Mouse (Mus musculus) heart, embryonic 14.5 days (tissue): Measurements from ENCODE around the gene Fnip1. TPM values are rescaled to one million over a fixed set of nuclear protein-coding genes. Genes with fewer than 3 reads are reported as not detected.
"Not testable (repeated sequence)": the region's sequence is repeated elsewhere in the genome, so short reads cannot be mapped to it uniquely, and the experiment has no call there.

Experiments
- ATAC-seq: fragments of 200-750 bp; cut with Nextera tagmentation; 2 replicates; pipeline ENCODE4 v1.8.0; 2017; ENCODE audit warnings: low read depth, moderate TSS enrichment; ENCODE audit not compliant: insufficient number of reproducible peaks, insufficient read depth, low FRiP score
- H3K27ac ChIP-seq, 2 experiments: fragments of 200-500 bp in 1 of 2; fragments of 300-500 bp in 1 of 2; sonication (generic) in 1 of 2; replicated peaks in 1 of 2; 2 replicates each; pipeline ENCODE4 v1.5.1; 2012 to 2014; ENCODE audit warnings: low read depth in 2 of 2, low read length in 2 of 2, control low read depth in 1 of 2, mild to moderate bottlenecking in 1 of 2, mixed read lengths in 1 of 2; ENCODE audit not compliant: control insufficient read depth in 1 of 2, insufficient read depth in 1 of 2
- H3K27me3 ChIP-seq: fragments of 300-500 bp; sonication (generic); 2 replicates; pipeline ENCODE4 v1.6.1; 2014; ENCODE audit warnings: mild to moderate bottlenecking, low read length, control low read depth; ENCODE audit not compliant: control insufficient read depth, insufficient read depth
- H3K36me3 ChIP-seq: fragments of 300-500 bp; sonication (generic); 2 replicates; pipeline ENCODE4 v1.6.1; 2014; ENCODE audit warnings: mild to moderate bottlenecking, control low read depth, low read length, mixed read lengths; ENCODE audit not compliant: control insufficient read depth, insufficient read depth
- H3K4me1 ChIP-seq, 2 experiments: fragments of 200-500 bp in 1 of 2; fragments of 300-500 bp in 1 of 2; sonication (generic) in 1 of 2; 2 replicates each; pipeline ENCODE4 v1.6.1; 2012 to 2014; ENCODE audit warnings: low read length in 2 of 2, control low read depth in 1 of 2, mixed read lengths in 1 of 2; ENCODE audit not compliant: control insufficient read depth in 2 of 2, insufficient read depth in 2 of 2
- H3K4me2 ChIP-seq: fragments of 300-500 bp; sonication (generic); 2 replicates; pipeline ENCODE4 v1.6.1; 2014; ENCODE audit warnings: mild to moderate bottlenecking, low read length
- H3K4me3 ChIP-seq, 2 experiments: fragments of 200-500 bp in 1 of 2; fragments of 300-500 bp in 1 of 2; sonication (generic) in 1 of 2; 2 replicates each; pipeline ENCODE4 v1.5.1; 2012 to 2014; ENCODE audit warnings: low read length in 2 of 2, mild to moderate bottlenecking in 2 of 2, control low read depth in 1 of 2, low read depth in 1 of 2, moderate library complexity in 1 of 2; ENCODE audit not compliant: control insufficient read depth in 1 of 2, insufficient read depth in 1 of 2
- H3K9ac ChIP-seq: fragments of 300-500 bp; sonication (generic); 2 replicates; pipeline ENCODE4 v1.6.1; 2014; ENCODE audit warnings: mild to moderate bottlenecking, low read length
- H3K9me3 ChIP-seq: fragments of 300-500 bp; sonication (generic); 2 replicates; pipeline ENCODE4 v1.6.1; 2016; ENCODE audit warnings: low read length, control low read depth; ENCODE audit not compliant: control insufficient read depth
- WGBS: fragments of 180-500 bp; shearing (Covaris S2); extraction: QIAGEN DNeasy Blood & Tissue Kit; methylation state at CpG from one replicate; pipeline ENCODE4 v1.1.7; 2014; 5-methylcytosine and 5-hydroxymethylcytosine counted together
- polyA plus RNA-seq: library from polyadenylated mRNA; unstranded; fragments of >200 nt; fragmentation: Nextera tagmentation; extraction: Ambion mirVana; gene quantifications from 2 replicates; pipeline ENCODE4 v1.2.1, GENCODE M21; 2014

Gene Fnip1
- polyA plus RNA-seq, 1 experiment from 2014 or later: 11.0 TPM

- peak overlapping the region; percentile 70 for H3K9ac ChIP-seq
- peak overlapping the region; percentile 82 to 96 for H3K4me3 ChIP-seq
- no peaks in the 10 kb centered on the region for H3K9me3 ChIP-seq
- no peaks in the 10 kb centered on the region for H3K27me3 ChIP-seq
- no peak for ATAC-seq
- peaks cover 2 to 14% of the 10 kb centered on the region in 2 experiments; a peak in 2 of 4 replicates for H3K4me1 ChIP-seq
- no peaks in the 10 kb centered on the region for H3K36me3 ChIP-seq
- peak overlapping the region; percentile 60 for H3K4me2 ChIP-seq
- WGBS: 50% methylated on average over 8 of the region's 8 CpGs
- peak overlapping the region; percentile 57 to 72; a peak in 2 of 4 replicates for H3K27ac ChIP-seq
These were observed 633 bp upstream of the Fnip1 start for GRCm38 (mm10) chr11:54437310-54437822.

- peak overlapping the region; percentile 90 for H3K9ac ChIP-seq
- peak; percentile 79 for ATAC-seq
These were observed 375 bp downstream of the Fnip1 start for GRCm38 (mm10) chr11:54438366-54438781.

GRCm38 (mm10) chr11:54438991-54439690 lies 1.1 kb downstream of the Fnip1 start:
- H3K4me3 ChIP-seq: peak overlapping the region; percentile 89 to 96; a peak in 3 of 4 replicates
- H3K36me3 ChIP-seq: no peaks in the 10 kb centered on the region
- peaks cover 2 to 23% of the 10 kb centered on the region in 2 experiments for H3K4me1 ChIP-seq
- H3K27me3 ChIP-seq: no peaks in the 10 kb centered on the region
- ATAC-seq: no peak
- H3K9me3 ChIP-seq: no peaks in the 10 kb centered on the region
- peak overlapping the region; percentile 85 for H3K4me2 ChIP-seq
- WGBS: 12% methylated on average over 11 of the region's 11 CpGs
- peak overlapping the region; percentile 90 for H3K9ac ChIP-seq
- peak overlapping the region in 1 of 2 experiments; percentile 91; a peak in 3 of 4 replicates for H3K27ac ChIP-seq

More at GRCm38 (mm10) chr11:54438366-54438781, 375 bp downstream of the Fnip1 start:
- H3K4me3 ChIP-seq: peak overlapping the region; percentile 89 to 96
- H3K36me3 ChIP-seq: no peaks in the 10 kb centered on the region
- H3K27ac ChIP-seq: peak overlapping the region; percentile 82 to 91
- WGBS: under 1% methylated on average over 47 of the region's 47 CpGs
- peak overlapping the region; percentile 85 for H3K4me2 ChIP-seq
- no peaks in the 10 kb centered on the region for H3K9me3 ChIP-seq
- H3K4me1 ChIP-seq: peaks cover 2 to 23% of the 10 kb centered on the region in 2 experiments
- H3K27me3 ChIP-seq: no peaks in the 10 kb centered on the region

DNA sequence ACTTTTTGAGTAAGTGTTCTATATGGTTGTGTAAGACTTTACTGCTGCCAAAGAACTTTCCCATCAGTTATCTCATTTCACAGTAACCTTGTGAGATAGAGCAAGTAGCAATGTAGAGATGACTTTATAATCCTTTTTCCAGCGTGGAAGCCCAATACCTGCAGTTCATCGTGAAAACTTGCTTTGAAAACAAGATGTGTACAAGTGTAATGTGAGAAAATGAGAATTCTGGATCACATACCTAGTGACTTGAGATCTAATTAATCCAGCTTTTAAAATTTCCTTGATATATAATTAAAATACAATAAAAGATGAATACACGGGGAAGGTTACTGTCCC lies 1.7 kb downstream of the Fnip1 start:
- Histone ChIP-seq H3K9ac (peak overlapping the region; percentile 90), H3K4me3 (peak overlapping the region in 1 of 2 experiments; percentile 96; a peak in 2 of 4 replicates), H3K4me1 (peaks cover 2 to 23% of the 10 kb centered on the region in 2 experiments), H3K27me3 (no peaks in the 10 kb centered on the region), H3K4me2 (peak overlapping the region; percentile 85), H3K9me3 (no peaks in the 10 kb centered on the region), H3K36me3 (no peaks in the 10 kb centered on the region), H3K27ac (no peak overlapping the region)
- WGBS: 44% methylated on average over 3 of the region's 3 CpGs
- no peak for ATAC-seq

DNA sequence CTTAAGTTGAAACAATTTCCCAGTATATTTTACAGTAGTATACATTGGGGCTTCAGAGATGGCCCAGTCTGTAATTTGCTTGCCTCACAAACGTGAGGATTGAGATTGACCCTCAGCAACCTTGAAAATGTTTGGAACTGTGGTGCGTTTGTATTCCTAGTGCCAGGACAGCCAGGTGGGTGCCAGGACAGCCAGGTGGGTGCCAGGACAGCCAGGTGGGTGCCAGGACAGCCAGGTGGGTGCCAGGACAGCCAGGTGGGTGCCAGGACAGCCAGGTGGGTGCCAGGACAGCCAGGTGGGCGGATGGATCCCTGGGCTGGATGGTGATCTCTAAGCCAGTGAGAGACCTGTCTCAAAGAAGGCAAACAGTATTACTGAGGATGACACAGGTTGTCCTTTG lies 12.8 kb downstream of the Fnip1 start:
- H3K9ac ChIP-seq, H3K4me2 ChIP-seq, H3K9me3 ChIP-seq, H3K27me3 ChIP-seq, H3K4me3 ChIP-seq, ATAC-seq, H3K4me1 ChIP-seq, H3K36me3 ChIP-seq, H3K27ac ChIP-seq: not testable (repeated sequence)
- 87% methylated on average over 3 of the region's 3 CpGs for WGBS

DNA sequence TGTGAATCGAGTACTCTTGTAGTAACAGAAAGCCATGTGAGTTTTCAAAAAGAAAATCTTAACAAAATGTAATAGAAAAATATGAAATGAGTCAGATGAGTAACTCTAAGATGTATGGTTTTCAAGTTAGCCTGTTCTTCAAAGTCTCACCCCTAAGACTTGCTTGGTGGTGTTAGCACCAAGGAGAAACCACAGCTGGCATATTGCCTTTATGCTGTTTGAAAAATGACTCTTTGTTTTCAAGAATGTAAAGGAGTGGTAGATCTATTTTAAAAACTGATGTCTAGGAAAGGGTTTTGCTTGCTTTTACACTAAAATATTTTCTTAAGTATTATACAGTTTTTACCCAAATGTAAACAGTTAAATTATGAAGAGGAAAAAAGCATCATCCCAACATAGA lies 16.5 kb downstream of the Fnip1 start:
- 91% methylated on average over 1 of the region's 1 CpGs for WGBS
- H3K27ac ChIP-seq: no peak overlapping the region
- H3K9ac ChIP-seq: no peak overlapping the region
- ATAC-seq: no peak
- no peaks in the 10 kb centered on the region for H3K9me3 ChIP-seq
- no peaks in the 10 kb centered on the region for H3K36me3 ChIP-seq
- no peak overlapping the region for H3K4me2 ChIP-seq
- no peaks in the 10 kb centered on the region for H3K27me3 ChIP-seq
- H3K4me1 ChIP-seq: peaks cover 0 to 6% of the 10 kb centered on the region in 2 experiments; a peak in 2 of 4 replicates
- no peak overlapping the region for H3K4me3 ChIP-seq

- no peak for ATAC-seq
- no peaks in the 10 kb centered on the region for H3K9me3 ChIP-seq
- WGBS: 56% methylated on average over 2 of the region's 2 CpGs
- no peaks in the 10 kb centered on the region for H3K36me3 ChIP-seq
- peaks cover 0 to 3% of the 10 kb centered on the region in 2 experiments; a peak in 2 of 4 replicates for H3K4me1 ChIP-seq
- no peak overlapping the region for H3K9ac ChIP-seq
- no peaks in the 10 kb centered on the region for H3K27me3 ChIP-seq
- no peak overlapping the region for H3K4me2 ChIP-seq
- no peak overlapping the region for H3K27ac ChIP-seq
- no peak overlapping the region for H3K4me3 ChIP-seq
These were observed 18.9 kb downstream of the Fnip1 start for GRCm38 (mm10) chr11:54456875-54457274.
